Mouse (Mus musculus): ENCODE results near the gene Etl4. TPM values are rescaled to one million over a fixed set of nuclear protein-coding genes. Genes with fewer than 3 reads are reported as not detected.

The Etl4 gene
- total and polyA plus RNA-seq, 3 experiments = not detected

- Histone ChIP-seq H3K27me3 (ENCODE audit: control insufficient read depth in 1 of 2, insufficient read depth in 2 of 2, low read length in 2 of 2) (no peaks in the 10 kb centered on the region; a peak in 1 of 4 replicates), H3K79me2 (ENCODE audit: control insufficient read depth, insufficient read depth, low read length, poor library complexity) (no peaks in the 10 kb centered on the region)
- no peak for DNase-seq (ENCODE audit: low read depth, low spot score)
Measured at GRCm38 (mm10) chr2:20414856-20415255, 505.3 kb downstream of the Etl4 start.

GRCm38 (mm10) chr2:20416934-20417614 is 507.5 kb downstream of the Etl4 start:
- no peak overlapping the region for H3K4me3 ChIP-seq (ENCODE audit: control insufficient read depth in 1 of 2, insufficient read depth in 1 of 2, low read depth in 2 of 2, low read length in 2 of 2)
- H3K9ac ChIP-seq (ENCODE audit: control insufficient read depth, low read depth, low read length, poor library complexity, severe bottlenecking) = no peak overlapping the region
- no peak for DNase-seq (ENCODE audit: low read depth, low spot score)
- no peak for TF ChIP-seq MYC (IDR thresholded peaks at IDR 0.05; ENCODE audit: low read depth, low read length)
- no peak for TF ChIP-seq ETS1 (IDR thresholded peaks at IDR 0.05; ENCODE audit: low read depth, low read length)
- no peak for TF ChIP-seq EP300 (IDR thresholded peaks at IDR 0.05; ENCODE audit: low read depth in 1 of 2, low read length in 2 of 2)
- TF ChIP-seq JUND (IDR thresholded peaks at IDR 0.05; ENCODE audit: low read depth, low read length) = no peak
- no peak for TF ChIP-seq USF2 (IDR thresholded peaks at IDR 0.05; ENCODE audit: borderline replicate concordance in 1 of 2, insufficient read depth in 1 of 2, low read depth in 1 of 2, low read length in 2 of 2)
- no peak for TF ChIP-seq MYB (IDR thresholded peaks at IDR 0.05; ENCODE audit: low read depth, low read length)
- no peak for TF ChIP-seq CHD2 (IDR thresholded peaks at IDR 0.05; ENCODE audit: low read length)
- TF ChIP-seq KAT2A (conservative IDR thresholded peaks at IDR 0.05; ENCODE audit: low read depth, low read length) = no peak
- H3K79me2 ChIP-seq (ENCODE audit: control insufficient read depth, insufficient read depth, low read length, poor library complexity) = no peaks in the 10 kb centered on the region
- H3K27ac ChIP-seq (ENCODE audit: control insufficient read depth, low read depth, low read length) = no peak overlapping the region
- no peaks in the 10 kb centered on the region for H3K36me3 ChIP-seq (ENCODE audit: control insufficient read depth in 1 of 2, insufficient read depth in 2 of 2, low read length in 2 of 2)
- H3K9me3 ChIP-seq (replicated peaks; ENCODE audit: insufficient read depth, low read length) = no peaks in the 10 kb centered on the region
- no peaks in the 10 kb centered on the region; a peak in 1 of 4 replicates for H3K27me3 ChIP-seq (ENCODE audit: control insufficient read depth in 1 of 2, insufficient read depth in 2 of 2, low read length in 2 of 2)
- H3K4me1 ChIP-seq (ENCODE audit: control insufficient read depth in 1 of 2, insufficient read depth in 2 of 2, low read length in 2 of 2) = no peaks in the 10 kb centered on the region

More at GRCm38 (mm10) chr2:20414856-20415255, 505.3 kb downstream of the Etl4 start:
- TF ChIP-seq ZC3H11A (IDR thresholded peaks at IDR 0.05; ENCODE audit: low read depth, low read length) = no peak
- no peak for TF ChIP-seq USF1 (IDR thresholded peaks at IDR 0.05; ENCODE audit: low read depth, low read length)
- TF ChIP-seq RAD21 (IDR thresholded peaks at IDR 0.05; ENCODE audit: low read depth, low read length) = no peak
- TF ChIP-seq EP300 (IDR thresholded peaks at IDR 0.05; ENCODE audit: low read depth in 1 of 2, low read length in 2 of 2) = no peak
- no peak for TF ChIP-seq MYC (IDR thresholded peaks at IDR 0.05; ENCODE audit: low read depth, low read length)
- TF ChIP-seq ZKSCAN1 (IDR thresholded peaks at IDR 0.05; ENCODE audit: low read depth, low read length) = no peak
- no peak for TF ChIP-seq CTCF (IDR thresholded peaks at IDR 0.05 in 2 of 3, conservative IDR thresholded peaks at IDR 0.05 in 1 of 3; ENCODE audit: control insufficient read depth in 1 of 3, insufficient read depth in 1 of 3, low read depth in 2 of 3, low read length in 3 of 3, poor library complexity in 1 of 3, severe bottlenecking in 1 of 3)
- no peak for TF ChIP-seq TCF12 (IDR thresholded peaks at IDR 0.05; ENCODE audit: low read depth, low read length)
- TF ChIP-seq NELFE (IDR thresholded peaks at IDR 0.05; ENCODE audit: low read depth, low read length) = no peak
- no peak for TF ChIP-seq POLR2AphosphoS2 (IDR thresholded peaks at IDR 0.05; ENCODE audit: low read length)
- no peak for TF ChIP-seq MAFK (IDR thresholded peaks at IDR 0.05; ENCODE audit: borderline replicate concordance, low read depth, low read length)
- no peak for TF ChIP-seq GABPA (IDR thresholded peaks at IDR 0.05; ENCODE audit: low read depth, low read length)
- no peak for TF ChIP-seq SMC3 (IDR thresholded peaks at IDR 0.05; ENCODE audit: low read depth, low read length)
- TF ChIP-seq ELF1 (IDR thresholded peaks at IDR 0.05; ENCODE audit: low read depth, low read length) = no peak
- H3K4me1 ChIP-seq (ENCODE audit: control insufficient read depth in 1 of 2, insufficient read depth in 2 of 2, low read length in 2 of 2) = no peaks in the 10 kb centered on the region
- H3K9me3 ChIP-seq (replicated peaks; ENCODE audit: insufficient read depth, low read length) = no peaks in the 10 kb centered on the region
- H3K36me3 ChIP-seq (ENCODE audit: control insufficient read depth in 1 of 2, insufficient read depth in 2 of 2, low read length in 2 of 2) = no peaks in the 10 kb centered on the region
- no peak overlapping the region for H3K9ac ChIP-seq (ENCODE audit: control insufficient read depth, low read depth, low read length, poor library complexity, severe bottlenecking)
- H3K4me3 ChIP-seq (ENCODE audit: control insufficient read depth in 1 of 2, insufficient read depth in 1 of 2, low read depth in 2 of 2, low read length in 2 of 2) = no peak overlapping the region
- H3K27ac ChIP-seq (ENCODE audit: control insufficient read depth, low read depth, low read length) = no peak overlapping the region
